Mouse (Mus musculus) ES-Bruce4 (cell line): ENCODE data around the gene Ppcdc. TPM values are rescaled to one million over a fixed set of nuclear protein-coding genes. Genes with fewer than 3 reads are reported as not detected.
A peak's percentile ranks its signal among the peaks of the same experiment; 100 is the strongest.

ENCODE experiments used
- H3K27ac ChIP-seq: 2 replicates; pipeline ENCODE4 v1.5.1; 2012; ENCODE audit warnings: low read length, inconsistent platforms; ENCODE audit not compliant: insufficient read depth
- H3K27me3 ChIP-seq: 2 replicates; pipeline ENCODE4 v1.6.1; 2012; ENCODE audit warnings: mild to moderate bottlenecking, low read length, inconsistent platforms; ENCODE audit not compliant: control insufficient read depth, poor library complexity, insufficient read depth, severe bottlenecking
- H3K36me3 ChIP-seq: 2 replicates; pipeline ENCODE4 v1.6.1; 2012; ENCODE audit warnings: inconsistent platforms, mild to moderate bottlenecking, low read length, moderate library complexity; ENCODE audit not compliant: control insufficient read depth, poor library complexity, insufficient read depth, severe bottlenecking
- H3K4me1 ChIP-seq: one replicate; pipeline ENCODE4 v1.8.1; 2011; ENCODE audit warnings: low read length; ENCODE audit not compliant: control insufficient read depth, insufficient read depth
- H3K4me3 ChIP-seq: 2 replicates; pipeline ENCODE4 v1.5.1; 2011; ENCODE audit warnings: low read depth, mild to moderate bottlenecking, low read length
- H3K9ac ChIP-seq: 2 replicates; pipeline ENCODE4 v1.6.1; 2012; ENCODE audit warnings: low read depth, mild to moderate bottlenecking, inconsistent platforms; ENCODE audit not compliant: poor library complexity, severe bottlenecking
- H3K9me3 ChIP-seq: replicated peaks from 2 replicates; pipeline ENCODE4 v1.6.1; 2012; ENCODE audit warnings: mild to moderate bottlenecking, low read length, inconsistent platforms; ENCODE audit not compliant: control insufficient read depth, poor library complexity, insufficient read depth, severe bottlenecking
- CTCF ChIP-seq: IDR thresholded peaks from one replicate; pipeline ENCODE4 v1.8.1; 2011; ENCODE audit warnings: low read depth, low read length
- EP300 ChIP-seq: IDR thresholded peaks from 2 replicates; pipeline ENCODE4 v1.6.1; 2011; ENCODE audit warnings: low read depth, low read length; ENCODE audit not compliant: insufficient read depth
- POLR2A ChIP-seq: IDR thresholded peaks from one replicate; pipeline ENCODE4 v1.8.1; 2011; ENCODE audit warnings: low read length; ENCODE audit not compliant: insufficient read depth
- polyA plus RNA-seq: library from polyadenylated mRNA; stranded (reverse); fragments of >200 nt; gene quantifications from 2 replicates; pipeline ENCODE4 v1.2.4, GENCODE M21; 2011; ENCODE audit warnings: low read depth; ENCODE audit not compliant: missing spikeins, insufficient read depth, insufficient read length

Ppcdc gene
- polyA plus RNA-seq, 1 experiment: 35.6 TPM

DNA sequence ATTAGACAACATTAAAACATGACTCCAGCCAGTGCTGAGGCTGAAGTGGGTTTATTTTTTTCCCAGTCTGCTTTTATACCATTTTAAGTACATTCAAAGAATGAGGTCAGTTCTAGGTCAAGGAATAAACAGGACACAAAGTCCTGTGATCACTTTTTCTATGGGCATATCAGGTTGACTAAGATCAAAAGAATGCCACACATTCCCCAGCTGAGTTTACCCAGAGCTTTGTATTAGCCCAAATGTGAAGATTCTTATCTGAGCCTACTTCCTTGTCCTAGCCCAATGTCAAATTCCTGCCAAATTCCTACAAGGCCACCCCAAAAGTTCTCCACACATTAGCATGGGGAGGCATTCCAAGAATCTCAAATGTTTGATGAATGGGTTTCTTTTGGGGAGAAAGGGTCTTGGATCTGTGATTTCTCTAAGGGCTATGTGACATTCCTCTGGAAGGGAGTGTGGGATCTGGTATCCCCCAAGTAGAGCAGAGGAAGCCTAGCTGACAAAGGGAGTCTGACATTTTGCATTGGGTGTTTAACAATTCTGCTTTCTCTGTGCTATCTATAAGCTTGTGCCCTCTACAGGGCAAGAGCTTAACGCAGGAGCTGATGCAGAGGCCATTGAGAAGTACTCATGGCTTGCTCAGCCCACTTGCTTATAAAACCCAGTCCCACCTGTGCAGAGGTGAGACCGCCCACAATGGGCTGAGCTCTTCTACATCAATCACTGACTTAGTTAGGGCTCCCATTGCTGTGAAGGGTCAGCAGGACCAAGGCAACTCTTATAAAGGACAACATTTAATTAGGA, 85.3 kb downstream of the Ppcdc start:
- Histone ChIP-seq H3K9me3 (no peaks in the 10 kb centered on the region), H3K9ac (no peak overlapping the region), H3K27me3 (no peaks in the 10 kb centered on the region), H3K4me1 (no peaks in the 10 kb centered on the region), H3K4me3 (no peak overlapping the region), H3K27ac (peak overlapping the region; percentile 72), H3K36me3 (no peaks in the 10 kb centered on the region)
- TF ChIP-seq POLR2A (no peak), EP300 (0 out of 2 replicates have a peak, but pooled peaks have one; percentile 53), CTCF (no peak)

GRCm38 (mm10) chr9:57351277-57351676, 88.6 kb downstream of the Ppcdc start:
- no peak for TF ChIP-seq EP300
- TF ChIP-seq POLR2A: no peak
- TF ChIP-seq CTCF: no peak
- Histone ChIP-seq H3K4me1 (no peaks in the 10 kb centered on the region), H3K36me3 (no peaks in the 10 kb centered on the region), H3K27me3 (no peaks in the 10 kb centered on the region), H3K27ac (no peak overlapping the region), H3K9me3 (no peaks in the 10 kb centered on the region), H3K4me3 (no peak overlapping the region), H3K9ac (no peak overlapping the region)

- H3K36me3 ChIP-seq: no peaks in the 10 kb centered on the region
- H3K9ac ChIP-seq: no peak overlapping the region
- H3K27ac ChIP-seq: no peak overlapping the region
- no peaks in the 10 kb centered on the region for H3K4me1 ChIP-seq
- H3K9me3 ChIP-seq: no peaks in the 10 kb centered on the region
- TF ChIP-seq EP300: no peak
- TF ChIP-seq POLR2A: no peak
- no peak for TF ChIP-seq CTCF
- H3K27me3 ChIP-seq: no peaks in the 10 kb centered on the region
- no peak overlapping the region for H3K4me3 ChIP-seq
Observed at GRCm38 (mm10) chr9:57345902-57346301, 94.0 kb downstream of the Ppcdc start.

DNA sequence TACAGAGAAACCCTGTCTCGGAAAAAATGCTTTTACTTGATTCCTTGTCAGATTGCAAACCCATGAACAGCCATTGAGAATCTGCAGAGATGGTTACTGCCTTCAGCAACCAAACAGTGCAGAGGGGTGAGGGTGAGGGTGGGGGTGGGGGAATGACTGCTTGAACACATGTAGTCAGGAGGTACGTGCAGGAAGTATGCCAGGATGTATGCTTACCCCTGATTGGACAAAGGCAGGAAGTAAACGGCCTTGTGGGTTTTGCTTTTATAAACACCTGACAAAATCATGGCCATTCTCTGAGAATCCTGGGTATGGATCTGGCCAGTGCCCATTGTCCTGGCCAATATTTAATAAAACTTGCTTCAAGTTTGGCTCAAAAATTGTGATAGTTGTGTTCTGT, 96.2 kb downstream of the Ppcdc start:
- H3K27ac ChIP-seq: no peak overlapping the region
- H3K4me3 ChIP-seq: no peak overlapping the region
- H3K4me1 ChIP-seq: no peaks in the 10 kb centered on the region
- no peaks in the 10 kb centered on the region for H3K9me3 ChIP-seq
- H3K36me3 ChIP-seq: no peaks in the 10 kb centered on the region
- H3K9ac ChIP-seq: no peak overlapping the region
- no peaks in the 10 kb centered on the region for H3K27me3 ChIP-seq
- TF ChIP-seq EP300 (no peak), CTCF (no peak), POLR2A (no peak)

GRCm38 (mm10) chr9:57342906-57343474, 96.9 kb downstream of the Ppcdc start:
- Histone ChIP-seq H3K9ac (no peak overlapping the region), H3K4me3 (no peak overlapping the region)
- TF ChIP-seq EP300 (no peak), POLR2A (no peak), CTCF (no peak)

GRCm38 (mm10) chr9:57342186-57342585, 97.7 kb downstream of the Ppcdc start:
- Histone ChIP-seq H3K9me3 (peaks cover 3% of the 10 kb centered on the region; the same call in 1 of the 2 replicates), H3K4me1 (no peaks in the 10 kb centered on the region), H3K4me3 (no peak overlapping the region), H3K9ac (no peak overlapping the region), H3K36me3 (no peaks in the 10 kb centered on the region), H3K27ac (no peak overlapping the region), H3K27me3 (no peaks in the 10 kb centered on the region)
- TF ChIP-seq EP300 (no peak), CTCF (no peak), POLR2A (no peak)

More at GRCm38 (mm10) chr9:57342906-57343474, 96.9 kb downstream of the Ppcdc start:
- no peaks in the 10 kb centered on the region for H3K36me3 ChIP-seq
- H3K27me3 ChIP-seq: no peaks in the 10 kb centered on the region
- H3K27ac ChIP-seq: no peak overlapping the region
- H3K4me1 ChIP-seq: no peaks in the 10 kb centered on the region
- no peaks in the 10 kb centered on the region for H3K9me3 ChIP-seq
